Mouse (Mus musculus) monocyte, adult 59 days (primary cell): ENCODE results near the gene Tpi1. TPM values are rescaled to one million over a fixed set of nuclear protein-coding genes. Genes with fewer than 3 reads are reported as not detected.

Experiments
- total RNA-seq, 2 experiments: library from RNA; stranded (reverse); gene quantifications; one replicate each; pipeline ENCODE4 v1.2.4; 2023

Tpi1 gene
- 100 to 1,000 TPM; 110 to 111 TPM for total RNA-seq

GRCm38 (mm10) chr6:124813933-124814332 is at the start of gene Tpi1:
Tpi1 (minus strand) TSS chr6:124814296.

GRCm38 (mm10) chr6:124856916-124857839 is 43.1 kb upstream of the Tpi1 start, which contains the start of gene P3h3:
P3h3 (minus strand) TSS chr6:124857752.

GRCm38 (mm10) chr6:124840241-124841167 is 26.4 kb upstream of the Tpi1 start, which contains the start of gene Gnb3:
Gnb3 (minus strand) TSS chr6:124840275.

GRCm38 (mm10) chr6:124828868-124829798 is 15.0 kb upstream of the Tpi1 start, which contains the start of the genes Usp5 and Cdca3:
Usp5 (minus strand) TSS chr6:124829484.
Cdca3 (plus strand) TSS chr6:124829547.

GRCm38 (mm10) chr6:124808358-124809012 is 5.6 kb downstream of the Tpi1 start, which contains the start of gene Spsb2:
Spsb2 (plus strand) TSS chr6:124808661.

GRCm38 (mm10) chr6:124779222-124779983 is 34.7 kb downstream of the Tpi1 start, which contains the start of gene Lrrc23:
Lrrc23 (minus strand) TSS chr6:124779727.

GRCm38 (mm10) chr6:124769101-124769765 is 44.9 kb downstream of the Tpi1 start, which contains the start of gene Eno2:
Eno2 (minus strand) TSS chr6:124769673.

Other genes with a start within 250 kb of the Tpi1 start
- 1 to 10 TPM in 1 of 2 experiments, under 1 TPM in 1; 0.84 to 1.1 TPM for gene C1rb, start 244.0 kb downstream of the Tpi1 start, total RNA-seq
- not detected for gene C1s2, start 178.2 kb downstream of the Tpi1 start, total RNA-seq
- 10 to 100 TPM; 40.9 to 54.4 TPM for gene Lpcat3, start 151.3 kb downstream of the Tpi1 start, total RNA-seq
- gene Emg1, start 102.1 kb downstream of the Tpi1 start, total RNA-seq, result 10 to 100 TPM; 71.1 to 73.2 TPM
- 100 to 1,000 TPM; 147 to 165 TPM for gene Phb2, start 102.0 kb downstream of the Tpi1 start, total RNA-seq
- 100 to 1,000 TPM; 496 to 510 TPM for gene Ptpn6, start 75.6 kb downstream of the Tpi1 start, total RNA-seq
- gene Grcc10, start 72.9 kb downstream of the Tpi1 start, total RNA-seq, result 100 to 1,000 TPM; 177 to 186 TPM
- not detected for gene Gm45234, start 58.3 kb downstream of the Tpi1 start, total RNA-seq
- 10 to 100 TPM; 23.7 to 25.1 TPM for gene Atn1, start 57.8 kb downstream of the Tpi1 start, total RNA-seq
- 1 to 10 TPM; 1.9 to 2.6 TPM for gene Eno2, start 44.6 kb downstream of the Tpi1 start, total RNA-seq
- not detected for gene Lrrc23, start 34.6 kb downstream of the Tpi1 start, total RNA-seq
- 10 to 100 TPM; 20.4 to 20.7 TPM for gene Spsb2, start 5.6 kb downstream of the Tpi1 start, total RNA-seq
- gene Usp5, start 15.2 kb upstream of the Tpi1 start, total RNA-seq, result 10 to 100 TPM; 58.5 to 64.1 TPM
- gene Cdca3, start 15.3 kb upstream of the Tpi1 start, total RNA-seq, result 1 to 10 TPM; 1.2 to 3.8 TPM
- not detected for gene Gnb3, start 26.0 kb upstream of the Tpi1 start, total RNA-seq
- 1 to 10 TPM; 2.0 to 4.1 TPM for gene P3h3, start 43.5 kb upstream of the Tpi1 start, total RNA-seq
- 1 to 10 TPM; 1.8 to 2.3 TPM for gene Gpr162, start 49.7 kb upstream of the Tpi1 start, total RNA-seq
- gene Cd4, start 73.9 kb upstream of the Tpi1 start, total RNA-seq, result 10 to 100 TPM; 15.6 to 17.2 TPM
- 1 to 10 TPM; 5.9 to 8.7 TPM for gene Lag3, start 97.4 kb upstream of the Tpi1 start, total RNA-seq
- gene Ptms, start 105.8 kb upstream of the Tpi1 start, total RNA-seq, result 100 to 1,000 TPM; 216 to 239 TPM
- 100 to 1,000 TPM; 124 to 137 TPM for gene Mlf2, start 117.1 kb upstream of the Tpi1 start, total RNA-seq
- 10 to 100 TPM; 37.3 to 38.4 TPM for gene Cops7a, start 151.2 kb upstream of the Tpi1 start, total RNA-seq
- 1 to 10 TPM; 3.0 to 6.9 TPM for gene Pianp, start 182.4 kb upstream of the Tpi1 start, total RNA-seq
- gene Zfp384, start 194.8 kb upstream of the Tpi1 start, total RNA-seq, result 100 to 1,000 TPM in 1 of 2 experiments, 10 to 100 TPM in 1; 89.1 to 103 TPM
- 10 to 100 TPM; 76.1 to 83.5 TPM for gene Ing4, start 225.5 kb upstream of the Tpi1 start, total RNA-seq
- 10 to 100 TPM; 16.2 to 16.5 TPM for gene Acrbp, start 235.4 kb upstream of the Tpi1 start, total RNA-seq